Mouse (Mus musculus) liver, adult 2 months (tissue): Measurements from ENCODE around the gene Ubiad1.

Source experiments
- CTCF ChIP-seq: fragments of 200-500 bp; IDR thresholded peaks from 2 replicates; pipeline ENCODE4 v1.5.1; 2011; ENCODE audit warnings: low read depth, low read length, control low read depth
- POLR2A ChIP-seq: fragments of 200-500 bp; IDR thresholded peaks from 2 replicates; pipeline ENCODE4 v1.6.1; 2011; ENCODE audit warnings: low read length, control low read depth; ENCODE audit not compliant: insufficient read depth; ENCODE audit errors: extremely low read depth

- TF ChIP-seq POLR2A (no peak), CTCF (no peak)
Measured at GRCm38 (mm10) chr4:148462717-148463116, 18.1 kb upstream of the Ubiad1 start.
